Mouse (Mus musculus): ENCODE results near the gene Rtl10. TPM values are rescaled to one million over a fixed set of nuclear protein-coding genes. Genes with fewer than 3 reads are reported as not detected.

Gene Rtl10
- 47.0 and 63.6 TPM in 2 replicates for polyA plus RNA-seq (2012; rRNA removed)

GRCm38 (mm10) chr16:18498558-18498990, at the start of gene Rtl10, which contains the start of gene Gnb1l:
Rtl10 (plus strand) TSS chr16:18498901.
Gnb1l (plus strand) TSS chr16:18498713.
- peak within 1 kb of the TSS; percentile 65 for H3K4me3 ChIP-seq (ENCODE audit: control insufficient read depth, insufficient read depth, low read length)
- H3K36me3 ChIP-seq (ENCODE audit: control insufficient read depth, insufficient read depth, low read length), result no peaks in the 10 kb centered on the region
- peak; percentile 97 for DNase-seq
- peak within 1 kb of the TSS; percentile 90 for H3K27ac ChIP-seq (ENCODE audit: control insufficient read depth, insufficient read depth, low read length)
- no peaks in the 10 kb centered on the region for H3K27me3 ChIP-seq (ENCODE audit: control insufficient read depth, insufficient read depth, low read length)
- WGBS, result under 1% methylated on average over 51 of the region's 51 CpGs
- H3K4me1 ChIP-seq (replicated peaks; ENCODE audit: control insufficient read depth, insufficient read depth, low read length), result peaks cover 43% of the 10 kb centered on the region
- TF ChIP-seq CTCF (IDR thresholded peaks at IDR 0.05; ENCODE audit: borderline replicate concordance, control insufficient read depth, extremely low read depth, insufficient read depth, low read length, poor library complexity), result 0 out of 2 replicates have a peak, but pooled peaks have one; percentile 54
- peak; percentile 97 for TF ChIP-seq POLR2A (IDR thresholded peaks at IDR 0.05; ENCODE audit: control insufficient read depth, extremely low read depth, insufficient read depth, low read length, poor library complexity)

DNA sequence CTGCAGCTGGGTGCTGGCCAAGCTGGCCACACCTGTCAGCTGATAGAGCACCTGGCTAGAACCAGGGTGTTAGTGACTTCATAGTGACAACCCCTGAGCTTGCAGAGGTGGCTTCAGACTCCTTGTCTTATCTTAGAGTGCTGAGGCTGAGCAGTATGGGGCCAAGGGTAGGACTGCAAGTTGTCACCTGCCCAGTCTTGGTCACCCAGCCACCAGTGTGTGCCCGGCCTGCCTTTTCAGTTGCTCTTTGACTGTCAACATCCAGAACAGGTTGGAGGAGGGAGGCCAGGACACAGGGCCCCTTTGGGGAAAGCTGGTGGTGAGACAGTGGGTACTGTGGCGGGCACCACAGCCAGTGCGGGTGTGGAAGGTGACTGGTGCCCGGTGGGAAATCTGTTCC, 49.7 kb upstream of the Rtl10 start:
- Histone ChIP-seq H3K4me1 (replicated peaks; ENCODE audit: control insufficient read depth, insufficient read depth, low read length) (peaks cover 30% of the 10 kb centered on the region), H3K36me3 (ENCODE audit: control insufficient read depth, insufficient read depth, low read length) (no peaks in the 10 kb centered on the region), H3K27ac (ENCODE audit: control insufficient read depth, insufficient read depth, low read length) (no peak overlapping the region), H3K27me3 (ENCODE audit: control insufficient read depth, insufficient read depth, low read length) (no peaks in the 10 kb centered on the region), H3K4me3 (ENCODE audit: control insufficient read depth, insufficient read depth, low read length) (no peak overlapping the region)
- DNase-seq, result no peak
- TF ChIP-seq POLR2A (IDR thresholded peaks at IDR 0.05; ENCODE audit: control insufficient read depth, extremely low read depth, insufficient read depth, low read length, poor library complexity), result no peak
- TF ChIP-seq CTCF (IDR thresholded peaks at IDR 0.05; ENCODE audit: borderline replicate concordance, control insufficient read depth, extremely low read depth, insufficient read depth, low read length, poor library complexity), result no peak
- WGBS, result 93% methylated on average over 4 of the region's 4 CpGs

GRCm38 (mm10) chr16:18451486-18452181, 47.1 kb upstream of the Rtl10 start:
- no peak for TF ChIP-seq POLR2A (IDR thresholded peaks at IDR 0.05; ENCODE audit: control insufficient read depth, extremely low read depth, insufficient read depth, low read length, poor library complexity)
- TF ChIP-seq CTCF (IDR thresholded peaks at IDR 0.05; ENCODE audit: borderline replicate concordance, control insufficient read depth, extremely low read depth, insufficient read depth, low read length, poor library complexity), result no peak
- Histone ChIP-seq H3K27ac (ENCODE audit: control insufficient read depth, insufficient read depth, low read length) (no peak overlapping the region), H3K36me3 (ENCODE audit: control insufficient read depth, insufficient read depth, low read length) (no peaks in the 10 kb centered on the region), H3K4me3 (ENCODE audit: control insufficient read depth, insufficient read depth, low read length) (no peak overlapping the region), H3K4me1 (replicated peaks; ENCODE audit: control insufficient read depth, insufficient read depth, low read length) (peaks cover 52% of the 10 kb centered on the region), H3K27me3 (ENCODE audit: control insufficient read depth, insufficient read depth, low read length) (no peaks in the 10 kb centered on the region)
- WGBS, result 94% methylated on average over 9 of the region's 9 CpGs
- no peak for DNase-seq

GRCm38 (mm10) chr16:18452361-18452862, 46.3 kb upstream of the Rtl10 start:
- no peak overlapping the region for H3K4me3 ChIP-seq (ENCODE audit: control insufficient read depth, insufficient read depth, low read length)
- 82% methylated on average over 8 of the region's 8 CpGs for WGBS
- no peak overlapping the region for H3K27ac ChIP-seq (ENCODE audit: control insufficient read depth, insufficient read depth, low read length)
- H3K27me3 ChIP-seq (ENCODE audit: control insufficient read depth, insufficient read depth, low read length), result no peaks in the 10 kb centered on the region
- peaks cover 56% of the 10 kb centered on the region for H3K4me1 ChIP-seq (replicated peaks; ENCODE audit: control insufficient read depth, insufficient read depth, low read length)
- H3K36me3 ChIP-seq (ENCODE audit: control insufficient read depth, insufficient read depth, low read length), result no peaks in the 10 kb centered on the region
- TF ChIP-seq POLR2A (IDR thresholded peaks at IDR 0.05; ENCODE audit: control insufficient read depth, extremely low read depth, insufficient read depth, low read length, poor library complexity) (no peak), CTCF (IDR thresholded peaks at IDR 0.05; ENCODE audit: borderline replicate concordance, control insufficient read depth, extremely low read depth, insufficient read depth, low read length, poor library complexity) (no peak)
- no peak for DNase-seq

GRCm38 (mm10) chr16:18453846-18454245, 44.9 kb upstream of the Rtl10 start:
- peaks cover 69% of the 10 kb centered on the region for H3K4me1 ChIP-seq (replicated peaks; ENCODE audit: control insufficient read depth, insufficient read depth, low read length)
- no peak overlapping the region for H3K27ac ChIP-seq (ENCODE audit: control insufficient read depth, insufficient read depth, low read length)
- 55% methylated on average over 5 of the region's 5 CpGs for WGBS
- no peaks in the 10 kb centered on the region for H3K27me3 ChIP-seq (ENCODE audit: control insufficient read depth, insufficient read depth, low read length)
- TF ChIP-seq CTCF (IDR thresholded peaks at IDR 0.05; ENCODE audit: borderline replicate concordance, control insufficient read depth, extremely low read depth, insufficient read depth, low read length, poor library complexity) (no peak), POLR2A (IDR thresholded peaks at IDR 0.05; ENCODE audit: control insufficient read depth, extremely low read depth, insufficient read depth, low read length, poor library complexity) (no peak)
- H3K4me3 ChIP-seq (ENCODE audit: control insufficient read depth, insufficient read depth, low read length), result no peak overlapping the region
- DNase-seq, result no peak
- no peaks in the 10 kb centered on the region for H3K36me3 ChIP-seq (ENCODE audit: control insufficient read depth, insufficient read depth, low read length)

DNA sequence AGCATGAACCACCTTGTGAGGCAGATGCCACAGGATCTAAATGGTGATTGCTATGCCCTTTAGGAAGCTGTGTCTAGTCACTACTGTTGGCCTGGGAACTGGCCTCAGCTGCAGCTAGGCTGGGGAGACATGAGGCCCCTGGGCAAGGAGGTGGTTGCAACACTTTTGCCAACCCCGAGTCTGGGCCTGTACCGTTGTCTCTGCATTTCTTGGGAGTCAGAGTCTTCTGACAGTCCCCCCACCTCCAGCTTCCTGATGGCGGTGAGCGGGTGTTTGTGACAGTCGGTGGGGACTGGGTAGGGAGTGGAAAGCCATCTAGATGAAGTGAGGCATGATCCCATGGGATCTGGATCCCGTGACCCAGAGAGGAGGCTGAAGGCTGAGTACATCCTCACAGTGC, 43.3 kb upstream of the Rtl10 start:
- 82% methylated on average over 6 of the region's 6 CpGs for WGBS

More for the DNA sequence above, 43.3 kb upstream of the Rtl10 start:
- H3K27ac ChIP-seq (ENCODE audit: control insufficient read depth, insufficient read depth, low read length), result no peak overlapping the region
- peaks cover 80% of the 10 kb centered on the region for H3K4me1 ChIP-seq (replicated peaks; ENCODE audit: control insufficient read depth, insufficient read depth, low read length)
- DNase-seq, result peak; percentile 18
- H3K36me3 ChIP-seq (ENCODE audit: control insufficient read depth, insufficient read depth, low read length), result no peaks in the 10 kb centered on the region
- no peaks in the 10 kb centered on the region for H3K27me3 ChIP-seq (ENCODE audit: control insufficient read depth, insufficient read depth, low read length)
- H3K4me3 ChIP-seq (ENCODE audit: control insufficient read depth, insufficient read depth, low read length), result no peak overlapping the region
- TF ChIP-seq CTCF (IDR thresholded peaks at IDR 0.05; ENCODE audit: borderline replicate concordance, control insufficient read depth, extremely low read depth, insufficient read depth, low read length, poor library complexity), result no peak
- TF ChIP-seq POLR2A (IDR thresholded peaks at IDR 0.05; ENCODE audit: control insufficient read depth, extremely low read depth, insufficient read depth, low read length, poor library complexity), result no peak

All from thymus, adult 2 months (tissue).